Mouse (Mus musculus): ENCODE measurements around the gene H2al1d. TPM values are rescaled to one million over a fixed set of nuclear protein-coding genes. Genes with fewer than 3 reads are reported as not detected.
"Not testable (repeated sequence)": the region's sequence is repeated elsewhere in the genome, so short reads cannot be mapped to it uniquely, and the experiment has no call there.

Gene H2al1d
- polyA plus RNA-seq, 1 experiment: not detected

GRCm38 (mm10) chrX:11288306-11288882 is 20.2 kb upstream of the H2al1d start:
- H3K4me1 ChIP-seq (ENCODE audit: control insufficient read depth, insufficient read depth, insufficient read length): no peaks in the 10 kb centered on the region
- no peaks in the 10 kb centered on the region for H3K36me3 ChIP-seq (ENCODE audit: control insufficient read depth, insufficient read depth, low read length)
- TF ChIP-seq CTCF (IDR thresholded peaks at IDR 0.05; ENCODE audit: extremely low read depth, insufficient read depth, insufficient read length, insufficient replicate concordance): no peak
- TF ChIP-seq POLR2A (IDR thresholded peaks at IDR 0.05; ENCODE audit: low read depth, low read length): no peak
- H3K4me3 ChIP-seq (ENCODE audit: extremely low read depth, insufficient read depth, insufficient read length): no peak overlapping the region
- WGBS: 77% methylated on average over 14 of the region's 14 CpGs
- no peak for DNase-seq (ENCODE audit: low read depth in 1 of 2, low spot score in 2 of 2)
- H3K27me3 ChIP-seq (ENCODE audit: control insufficient read depth, insufficient read depth, low read length): no peaks in the 10 kb centered on the region
- no peak overlapping the region for H3K27ac ChIP-seq (ENCODE audit: insufficient read depth, low read length)

- Histone ChIP-seq H3K4me3 (ENCODE audit: extremely low read depth, insufficient read depth, insufficient read length) (no peak overlapping the region), H3K4me1 (ENCODE audit: control insufficient read depth, insufficient read depth, insufficient read length) (no peaks in the 10 kb centered on the region), H3K27ac (ENCODE audit: insufficient read depth, low read length) (no peak overlapping the region), H3K36me3 (ENCODE audit: control insufficient read depth, insufficient read depth, low read length) (no peaks in the 10 kb centered on the region), H3K27me3 (ENCODE audit: control insufficient read depth, insufficient read depth, low read length) (no peaks in the 10 kb centered on the region)
- TF ChIP-seq CTCF (IDR thresholded peaks at IDR 0.05; ENCODE audit: extremely low read depth, insufficient read depth, insufficient read length, insufficient replicate concordance) (no peak), POLR2A (IDR thresholded peaks at IDR 0.05; ENCODE audit: low read depth, low read length) (no peak)
- 65% methylated on average over 4 of the region's 4 CpGs for WGBS
- no peak for DNase-seq (ENCODE audit: low read depth in 1 of 2, low spot score in 2 of 2)
These were observed 19.4 kb upstream of the H2al1d start for GRCm38 (mm10) chrX:11289244-11289643.

- WGBS: no CpG with 5 or more reads among the region's 3 CpGs
- H3K4me1 ChIP-seq (ENCODE audit: control insufficient read depth, insufficient read depth, insufficient read length); DNase-seq (ENCODE audit: low read depth in 1 of 2, low spot score in 2 of 2); H3K4me3 ChIP-seq (ENCODE audit: extremely low read depth, insufficient read depth, insufficient read length); H3K27me3 ChIP-seq (ENCODE audit: control insufficient read depth, insufficient read depth, low read length); H3K36me3 ChIP-seq (ENCODE audit: control insufficient read depth, insufficient read depth, low read length); H3K27ac ChIP-seq (ENCODE audit: insufficient read depth, low read length): not testable (repeated sequence)
These were observed 9.7 kb upstream of the H2al1d start, which contains the start of gene H2al1a for GRCm38 (mm10) chrX:11298957-11299356. Gene H2al1a (plus strand): TSS chrX:11299257.

GRCm38 (mm10) chrX:11302132-11302531 is 6.5 kb upstream of the H2al1d start, which contains the start of gene H2al1b:
Gene H2al1b (plus strand): TSS chrX:11302432.
- H3K4me1 ChIP-seq (ENCODE audit: control insufficient read depth, insufficient read depth, insufficient read length); H3K27me3 ChIP-seq (ENCODE audit: control insufficient read depth, insufficient read depth, low read length); DNase-seq (ENCODE audit: low read depth in 1 of 2, low spot score in 2 of 2); H3K36me3 ChIP-seq (ENCODE audit: control insufficient read depth, insufficient read depth, low read length); H3K4me3 ChIP-seq (ENCODE audit: extremely low read depth, insufficient read depth, insufficient read length); H3K27ac ChIP-seq (ENCODE audit: insufficient read depth, low read length): not testable (repeated sequence)
- 81% methylated on average over 1 of the region's 3 CpGs for WGBS

- not testable (repeated sequence) for H3K4me1 ChIP-seq (ENCODE audit: control insufficient read depth, insufficient read depth, insufficient read length); H3K27ac ChIP-seq (ENCODE audit: insufficient read depth, low read length); DNase-seq (ENCODE audit: low read depth in 1 of 2, low spot score in 2 of 2); H3K4me3 ChIP-seq (ENCODE audit: extremely low read depth, insufficient read depth, insufficient read length); H3K27me3 ChIP-seq (ENCODE audit: control insufficient read depth, insufficient read depth, low read length); H3K36me3 ChIP-seq (ENCODE audit: control insufficient read depth, insufficient read depth, low read length)
- WGBS: 91% methylated on average over 2 of the region's 6 CpGs
These were observed 3.3 kb upstream of the H2al1d start, which contains the start of gene H2al1c for GRCm38 (mm10) chrX:11305355-11305754. Gene H2al1c (plus strand): TSS chrX:11305655.

GRCm38 (mm10) chrX:11311634-11312033 is 3.0 kb downstream of the H2al1d start, which contains the start of gene H2al1e:
Gene H2al1e (plus strand): TSS chrX:11311934.
- not testable (repeated sequence) for H3K4me3 ChIP-seq (ENCODE audit: extremely low read depth, insufficient read depth, insufficient read length); H3K36me3 ChIP-seq (ENCODE audit: control insufficient read depth, insufficient read depth, low read length); H3K27me3 ChIP-seq (ENCODE audit: control insufficient read depth, insufficient read depth, low read length); DNase-seq (ENCODE audit: low read depth in 1 of 2, low spot score in 2 of 2); H3K4me1 ChIP-seq (ENCODE audit: control insufficient read depth, insufficient read depth, insufficient read length); H3K27ac ChIP-seq (ENCODE audit: insufficient read depth, low read length)
- no CpG with 5 or more reads among the region's 3 CpGs for WGBS

GRCm38 (mm10) chrX:11314858-11315257 is 6.2 kb downstream of the H2al1d start, which contains the start of gene H2al1f:
Gene H2al1f (plus strand): TSS chrX:11315158.
- H3K27me3 ChIP-seq (ENCODE audit: control insufficient read depth, insufficient read depth, low read length); H3K36me3 ChIP-seq (ENCODE audit: control insufficient read depth, insufficient read depth, low read length); DNase-seq (ENCODE audit: low read depth in 1 of 2, low spot score in 2 of 2); H3K27ac ChIP-seq (ENCODE audit: insufficient read depth, low read length); H3K4me3 ChIP-seq (ENCODE audit: extremely low read depth, insufficient read depth, insufficient read length); H3K4me1 ChIP-seq (ENCODE audit: control insufficient read depth, insufficient read depth, insufficient read length): not testable (repeated sequence)
- WGBS: no CpG with 5 or more reads among the region's 6 CpGs

- not testable (repeated sequence) for H3K4me1 ChIP-seq (ENCODE audit: control insufficient read depth, insufficient read depth, insufficient read length); DNase-seq (ENCODE audit: low read depth in 1 of 2, low spot score in 2 of 2); H3K27ac ChIP-seq (ENCODE audit: insufficient read depth, low read length); H3K36me3 ChIP-seq (ENCODE audit: control insufficient read depth, insufficient read depth, low read length); H3K27me3 ChIP-seq (ENCODE audit: control insufficient read depth, insufficient read depth, low read length); H3K4me3 ChIP-seq (ENCODE audit: extremely low read depth, insufficient read depth, insufficient read length)
- no CpG with 5 or more reads among the region's 3 CpGs for WGBS
These were observed 9.3 kb downstream of the H2al1d start, which contains the start of gene H2al1g for GRCm38 (mm10) chrX:11317956-11318355. Gene H2al1g (plus strand): TSS chrX:11318256.

- not testable (repeated sequence) for H3K4me1 ChIP-seq (ENCODE audit: control insufficient read depth, insufficient read depth, insufficient read length); H3K4me3 ChIP-seq (ENCODE audit: extremely low read depth, insufficient read depth, insufficient read length); H3K36me3 ChIP-seq (ENCODE audit: control insufficient read depth, insufficient read depth, low read length); H3K27ac ChIP-seq (ENCODE audit: insufficient read depth, low read length); H3K27me3 ChIP-seq (ENCODE audit: control insufficient read depth, insufficient read depth, low read length); DNase-seq (ENCODE audit: low read depth in 1 of 2, low spot score in 2 of 2)
- WGBS: no CpG with 5 or more reads among the region's 6 CpGs
These were observed 12.6 kb downstream of the H2al1d start, which contains the start of gene H2al1h for GRCm38 (mm10) chrX:11321192-11321591. Gene H2al1h (plus strand): TSS chrX:11321492.

GRCm38 (mm10) chrX:11324359-11324758 is 15.7 kb downstream of the H2al1d start, which contains the start of gene H2al1i:
Gene H2al1i (plus strand): TSS chrX:11324659.
- not testable (repeated sequence) for H3K4me3 ChIP-seq (ENCODE audit: extremely low read depth, insufficient read depth, insufficient read length); DNase-seq (ENCODE audit: low read depth in 1 of 2, low spot score in 2 of 2); H3K36me3 ChIP-seq (ENCODE audit: control insufficient read depth, insufficient read depth, low read length); H3K4me1 ChIP-seq (ENCODE audit: control insufficient read depth, insufficient read depth, insufficient read length); H3K27ac ChIP-seq (ENCODE audit: insufficient read depth, low read length); H3K27me3 ChIP-seq (ENCODE audit: control insufficient read depth, insufficient read depth, low read length)
- WGBS: no CpG with 5 or more reads among the region's 5 CpGs
